Mouse (Mus musculus): ENCODE results near the gene Tecpr1. TPM values are rescaled to one million over a fixed set of nuclear protein-coding genes. Genes with fewer than 3 reads are reported as not detected.

Gene Tecpr1
- polyA plus RNA-seq, 1 experiment from 2014 or later, result 24.7 TPM

GRCm38 (mm10) chr5:144261309-144261708 lies 37.9 kb upstream of the Tecpr1 start:
- WGBS, result 73% methylated on average over 9 of the region's 9 CpGs
- Histone ChIP-seq H3K4me3 (replicated peaks; ENCODE audit: low read length) (no peak overlapping the region), H3K9me3 (replicated peaks; ENCODE audit: control insufficient read depth, low read length) (no peaks in the 10 kb centered on the region), H3K27me3 (ENCODE audit: control insufficient read depth, insufficient read depth, low read length) (no peaks in the 10 kb centered on the region), H3K9ac (ENCODE audit: low read length) (no peak overlapping the region; the same call in 1 of the 2 replicates), H3K4me1 (ENCODE audit: control insufficient read depth, insufficient read depth, low read length) (peaks cover 46% of the 10 kb centered on the region), H3K36me3 (ENCODE audit: control insufficient read depth, insufficient read depth, low read length) (no peaks in the 10 kb centered on the region), H3K4me2 (ENCODE audit: low read depth, low read length) (no peak overlapping the region), H3K27ac (ENCODE audit: low read length) (no peak overlapping the region)
- ATAC-seq (ENCODE audit: insufficient read depth, low FRiP score), result no peak

- H3K27ac ChIP-seq (ENCODE audit: low read length), result no peak overlapping the region
- 78% methylated on average over 8 of the region's 8 CpGs for WGBS
- H3K4me1 ChIP-seq (ENCODE audit: control insufficient read depth, insufficient read depth, low read length), result peaks cover 49% of the 10 kb centered on the region
- ATAC-seq (ENCODE audit: insufficient read depth, low FRiP score), result no peak
- no peak overlapping the region for H3K9ac ChIP-seq (ENCODE audit: low read length)
- H3K4me3 ChIP-seq (replicated peaks; ENCODE audit: low read length), result no peak overlapping the region
- no peak overlapping the region for H3K4me2 ChIP-seq (ENCODE audit: low read depth, low read length)
- H3K36me3 ChIP-seq (ENCODE audit: control insufficient read depth, insufficient read depth, low read length), result no peaks in the 10 kb centered on the region
- H3K27me3 ChIP-seq (ENCODE audit: control insufficient read depth, insufficient read depth, low read length), result no peaks in the 10 kb centered on the region
- H3K9me3 ChIP-seq (replicated peaks; ENCODE audit: control insufficient read depth, low read length), result no peaks in the 10 kb centered on the region
Measured at GRCm38 (mm10) chr5:144260464-144260863, 37.0 kb upstream of the Tecpr1 start.

- ATAC-seq (ENCODE audit: insufficient read depth, low FRiP score), result no peak
- Histone ChIP-seq H3K9ac (ENCODE audit: low read length) (peak overlapping the region; percentile 98), H3K4me3 (replicated peaks; ENCODE audit: low read length) (peak overlapping the region; percentile 94), H3K9me3 (replicated peaks; ENCODE audit: control insufficient read depth, low read length) (no peaks in the 10 kb centered on the region), H3K4me2 (ENCODE audit: low read depth, low read length) (peak overlapping the region; percentile 82), H3K36me3 (ENCODE audit: control insufficient read depth, insufficient read depth, low read length) (no peaks in the 10 kb centered on the region), H3K27ac (ENCODE audit: low read length) (peak overlapping the region; percentile 58; the same call in 1 of the 2 replicates), H3K4me1 (ENCODE audit: control insufficient read depth, insufficient read depth, low read length) (peaks cover 52% of the 10 kb centered on the region), H3K27me3 (ENCODE audit: control insufficient read depth, insufficient read depth, low read length) (no peaks in the 10 kb centered on the region)
- 66% methylated on average over 6 of the region's 6 CpGs for WGBS
Measured at GRCm38 (mm10) chr5:144259228-144259627, 35.8 kb upstream of the Tecpr1 start.

DNA sequence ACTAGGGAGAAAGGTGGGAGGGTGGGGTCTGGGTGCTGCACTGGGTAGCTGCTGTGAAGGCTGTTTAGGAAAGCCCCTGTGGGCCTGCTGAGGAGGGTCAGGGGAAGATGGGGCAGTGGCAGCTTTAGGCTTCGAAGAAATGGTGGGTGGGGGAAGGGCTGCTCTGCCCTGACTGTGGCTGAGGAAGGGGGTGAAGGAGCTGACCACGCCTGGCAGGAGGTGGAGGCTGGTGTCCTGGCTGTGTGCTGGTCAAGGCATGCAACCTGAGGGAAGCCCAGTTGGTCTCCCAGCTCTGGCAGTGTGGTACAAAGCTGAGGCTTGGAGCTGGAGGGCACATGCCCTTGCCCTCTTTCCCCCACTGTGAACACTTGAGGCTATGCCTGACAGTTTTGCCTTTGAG lies 35.3 kb upstream of the Tecpr1 start:
- H3K36me3 ChIP-seq (ENCODE audit: control insufficient read depth, insufficient read depth, low read length), result no peaks in the 10 kb centered on the region
- peak overlapping the region; percentile 58 for H3K27ac ChIP-seq (ENCODE audit: low read length)
- H3K9me3 ChIP-seq (replicated peaks; ENCODE audit: control insufficient read depth, low read length), result no peaks in the 10 kb centered on the region
- peak overlapping the region; percentile 82 for H3K4me2 ChIP-seq (ENCODE audit: low read depth, low read length)
- 16% methylated on average over 2 of the region's 2 CpGs for WGBS
- H3K27me3 ChIP-seq (ENCODE audit: control insufficient read depth, insufficient read depth, low read length), result no peaks in the 10 kb centered on the region
- H3K4me1 ChIP-seq (ENCODE audit: control insufficient read depth, insufficient read depth, low read length), result peaks cover 55% of the 10 kb centered on the region
- H3K9ac ChIP-seq (ENCODE audit: low read length), result peak overlapping the region; percentile 98
- ATAC-seq (ENCODE audit: insufficient read depth, low FRiP score), result no peak
- H3K4me3 ChIP-seq (replicated peaks; ENCODE audit: low read length), result peak overlapping the region; percentile 94

DNA sequence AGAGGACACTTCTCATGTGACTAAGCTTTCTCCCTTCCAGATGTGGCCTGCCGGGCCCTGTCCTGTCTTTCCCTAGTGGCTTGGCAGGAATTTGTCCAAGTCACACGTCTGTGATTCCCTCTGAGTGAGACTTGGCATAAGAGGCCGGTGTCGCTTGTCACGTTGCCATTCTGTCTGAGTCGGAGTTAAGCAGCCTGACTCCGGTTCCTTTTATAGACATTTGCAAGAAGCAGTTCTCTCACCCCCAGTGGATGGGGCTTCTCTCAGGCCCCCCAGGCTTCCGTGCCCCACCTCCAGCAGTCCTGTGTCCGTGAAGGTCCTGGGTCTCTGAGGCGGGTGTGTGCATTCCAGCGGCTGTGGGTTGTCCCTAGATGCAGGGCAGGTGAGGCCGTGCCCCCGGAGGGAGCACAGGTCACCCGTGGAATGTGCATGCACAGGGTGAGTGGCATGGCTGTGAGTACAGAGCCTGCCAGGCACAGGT lies 34.8 kb upstream of the Tecpr1 start:
- H3K4me2 ChIP-seq (ENCODE audit: low read depth, low read length), result peak overlapping the region; percentile 82
- H3K36me3 ChIP-seq (ENCODE audit: control insufficient read depth, insufficient read depth, low read length), result no peaks in the 10 kb centered on the region
- 21% methylated on average over 14 of the region's 14 CpGs for WGBS
- peak overlapping the region; percentile 98 for H3K9ac ChIP-seq (ENCODE audit: low read length)
- H3K4me3 ChIP-seq (replicated peaks; ENCODE audit: low read length), result peak overlapping the region; percentile 94
- peak overlapping the region; percentile 58 for H3K27ac ChIP-seq (ENCODE audit: low read length)
- no peaks in the 10 kb centered on the region for H3K27me3 ChIP-seq (ENCODE audit: control insufficient read depth, insufficient read depth, low read length)
- no peaks in the 10 kb centered on the region for H3K9me3 ChIP-seq (replicated peaks; ENCODE audit: control insufficient read depth, low read length)
- no peak for ATAC-seq (ENCODE audit: insufficient read depth, low FRiP score)
- peaks cover 55% of the 10 kb centered on the region for H3K4me1 ChIP-seq (ENCODE audit: control insufficient read depth, insufficient read depth, low read length)

DNA sequence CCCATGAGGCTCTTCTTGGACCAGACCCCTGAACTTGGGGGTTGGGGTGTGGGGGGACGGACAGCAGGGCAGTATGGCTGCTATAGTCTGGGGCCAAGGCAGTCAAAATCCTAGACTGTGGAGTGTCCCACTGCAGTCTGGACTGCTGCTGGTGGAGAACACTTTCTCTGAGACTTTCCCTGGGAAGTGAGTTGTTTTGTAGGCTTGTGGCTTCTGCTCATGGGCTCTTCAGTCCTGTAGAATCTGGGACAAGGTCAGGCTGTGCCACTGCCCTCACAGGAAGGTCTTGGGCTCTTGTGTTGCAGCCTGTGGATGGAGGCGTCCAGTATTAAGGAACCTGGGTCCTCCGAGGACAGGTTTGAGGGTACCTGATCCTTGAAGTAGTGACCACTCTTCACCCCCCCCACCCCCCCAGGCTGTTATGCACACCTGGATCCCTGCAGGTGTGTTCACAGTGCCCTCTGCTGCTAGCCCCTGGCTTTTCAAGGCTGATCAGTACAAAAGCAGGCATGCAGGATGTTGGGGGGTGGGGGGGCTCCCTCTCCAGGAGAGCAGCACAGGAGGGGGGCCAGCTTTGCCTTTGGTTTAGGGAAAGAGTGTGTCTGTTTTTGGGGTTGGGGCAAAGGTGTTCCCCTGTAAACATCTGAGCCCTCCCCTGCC lies 34.2 kb upstream of the Tecpr1 start:
- 48% methylated on average over 3 of the region's 3 CpGs for WGBS
- H3K9ac ChIP-seq (ENCODE audit: low read length), result peak overlapping the region; percentile 98
- H3K4me1 ChIP-seq (ENCODE audit: control insufficient read depth, insufficient read depth, low read length), result peaks cover 55% of the 10 kb centered on the region
- peak overlapping the region; percentile 82 for H3K4me2 ChIP-seq (ENCODE audit: low read depth, low read length)
- H3K36me3 ChIP-seq (ENCODE audit: control insufficient read depth, insufficient read depth, low read length), result no peaks in the 10 kb centered on the region
- ATAC-seq (ENCODE audit: insufficient read depth, low FRiP score), result no peak
- H3K9me3 ChIP-seq (replicated peaks; ENCODE audit: control insufficient read depth, low read length), result no peaks in the 10 kb centered on the region
- no peaks in the 10 kb centered on the region for H3K27me3 ChIP-seq (ENCODE audit: control insufficient read depth, insufficient read depth, low read length)
- H3K4me3 ChIP-seq (replicated peaks; ENCODE audit: low read length), result peak overlapping the region; percentile 94
- peak overlapping the region; percentile 96 for H3K27ac ChIP-seq (ENCODE audit: low read length)

GRCm38 (mm10) chr5:144256888-144257287 lies 33.5 kb upstream of the Tecpr1 start:
- Histone ChIP-seq H3K9me3 (replicated peaks; ENCODE audit: control insufficient read depth, low read length) (no peaks in the 10 kb centered on the region), H3K4me2 (ENCODE audit: low read depth, low read length) (peak overlapping the region; percentile 82), H3K27me3 (ENCODE audit: control insufficient read depth, insufficient read depth, low read length) (no peaks in the 10 kb centered on the region), H3K4me3 (replicated peaks; ENCODE audit: low read length) (peak overlapping the region; percentile 94), H3K36me3 (ENCODE audit: control insufficient read depth, insufficient read depth, low read length) (no peaks in the 10 kb centered on the region), H3K4me1 (ENCODE audit: control insufficient read depth, insufficient read depth, low read length) (peaks cover 52% of the 10 kb centered on the region), H3K9ac (ENCODE audit: low read length) (peak overlapping the region; percentile 98), H3K27ac (ENCODE audit: low read length) (peak overlapping the region; percentile 96)
- ATAC-seq (ENCODE audit: insufficient read depth, low FRiP score), result no peak
- WGBS, result 21% methylated on average over 1 of the region's 1 CpGs

DNA sequence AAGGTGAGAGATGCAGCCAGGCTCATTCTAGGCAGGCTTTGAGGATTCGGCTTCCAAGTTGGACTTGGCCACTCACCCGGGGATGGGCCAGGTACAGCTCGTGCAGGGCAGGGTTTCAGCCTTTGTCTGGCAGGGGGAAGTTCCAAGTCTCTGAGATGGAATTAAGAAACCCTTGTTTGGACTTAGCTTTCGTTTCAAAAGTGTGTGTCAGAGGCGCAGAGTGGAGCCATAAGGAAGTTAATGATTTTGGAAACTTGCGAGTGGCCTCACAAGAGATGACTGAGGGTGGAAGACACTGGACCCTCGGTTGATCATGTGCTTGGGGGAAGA lies 33.1 kb upstream of the Tecpr1 start:
- ATAC-seq (ENCODE audit: insufficient read depth, low FRiP score), result no peak
- Histone ChIP-seq H3K9me3 (replicated peaks; ENCODE audit: control insufficient read depth, low read length) (no peaks in the 10 kb centered on the region), H3K9ac (ENCODE audit: low read length) (peak overlapping the region; percentile 98), H3K27ac (ENCODE audit: low read length) (peak overlapping the region; percentile 96), H3K27me3 (ENCODE audit: control insufficient read depth, insufficient read depth, low read length) (no peaks in the 10 kb centered on the region), H3K4me3 (replicated peaks; ENCODE audit: low read length) (peak overlapping the region; percentile 94), H3K36me3 (ENCODE audit: control insufficient read depth, insufficient read depth, low read length) (no peaks in the 10 kb centered on the region), H3K4me1 (ENCODE audit: control insufficient read depth, insufficient read depth, low read length) (peaks cover 49% of the 10 kb centered on the region), H3K4me2 (ENCODE audit: low read depth, low read length) (peak overlapping the region; percentile 82)
- WGBS, result 6% methylated on average over 7 of the region's 7 CpGs

GRCm38 (mm10) chr5:144255632-144256540 lies 32.5 kb upstream of the Tecpr1 start:
- H3K27ac ChIP-seq (ENCODE audit: low read length), result peak overlapping the region; percentile 96

More at GRCm38 (mm10) chr5:144255632-144256540, 32.5 kb upstream of the Tecpr1 start:
- under 1% methylated on average over 40 of the region's 40 CpGs for WGBS
- Histone ChIP-seq H3K9ac (ENCODE audit: low read length) (peak overlapping the region; percentile 98), H3K4me1 (ENCODE audit: control insufficient read depth, insufficient read depth, low read length) (peaks cover 44% of the 10 kb centered on the region), H3K27me3 (ENCODE audit: control insufficient read depth, insufficient read depth, low read length) (no peaks in the 10 kb centered on the region), H3K9me3 (replicated peaks; ENCODE audit: control insufficient read depth, low read length) (no peaks in the 10 kb centered on the region), H3K4me3 (replicated peaks; ENCODE audit: low read length) (peak overlapping the region; percentile 94), H3K4me2 (ENCODE audit: low read depth, low read length) (peak overlapping the region; percentile 82), H3K36me3 (ENCODE audit: control insufficient read depth, insufficient read depth, low read length) (no peaks in the 10 kb centered on the region)
- ATAC-seq (ENCODE audit: insufficient read depth, low FRiP score), result peak; percentile 34

Data from stomach, embryonic 16.5 days (tissue).